Mouse (Mus musculus) ES-CJ7 (cell line): ENCODE data around the gene Prrc2b.

Source experiments
- DNase-seq: peaks from one replicate; pipeline ENCODE4 v3.0.0; 2011; ENCODE audit warnings: low read depth, low spot score

The Prrc2b gene

DNA sequence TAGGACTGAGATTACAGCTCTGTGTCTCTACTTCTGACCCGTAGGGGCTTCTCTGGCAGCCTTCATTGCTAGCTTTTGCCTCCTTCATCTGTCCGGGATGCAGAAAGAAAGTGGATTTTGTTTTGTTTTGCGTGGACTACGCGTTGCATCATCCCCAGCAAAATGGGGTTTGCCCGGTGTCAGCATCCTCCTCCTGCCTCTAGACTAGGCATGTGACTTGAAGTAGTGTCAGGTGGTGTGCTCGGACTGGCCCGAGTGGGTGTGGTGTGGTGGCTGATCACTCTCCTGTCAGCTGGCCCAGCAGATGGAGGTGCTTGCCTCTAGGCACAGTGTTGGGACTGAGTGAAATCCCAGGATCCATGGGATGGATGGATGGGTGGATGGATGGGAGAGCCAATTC lies 11.2 kb downstream of the Prrc2b start:
- peak; percentile 93 for DNase-seq

DNA sequence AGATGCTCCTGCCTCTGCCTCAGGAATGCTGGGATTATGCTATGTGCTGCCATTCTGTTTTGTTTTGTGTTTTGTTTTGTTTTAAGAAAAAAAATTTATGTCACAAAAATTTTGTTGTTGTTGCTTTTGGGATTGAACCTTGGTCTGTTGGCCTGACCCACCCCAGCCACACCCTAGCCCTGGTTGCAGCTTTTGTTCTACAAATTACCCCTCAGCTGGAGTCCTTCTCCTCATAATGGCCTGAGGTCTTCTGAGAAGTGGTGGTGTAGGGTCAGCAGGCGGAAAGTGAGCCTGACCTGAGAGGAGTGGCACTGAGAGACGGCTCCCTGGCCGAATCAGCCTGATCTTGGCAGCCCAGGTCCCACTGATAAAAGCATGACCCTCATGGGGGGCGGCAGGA lies 11.8 kb downstream of the Prrc2b start:
- peak; percentile 84 for DNase-seq

DNA sequence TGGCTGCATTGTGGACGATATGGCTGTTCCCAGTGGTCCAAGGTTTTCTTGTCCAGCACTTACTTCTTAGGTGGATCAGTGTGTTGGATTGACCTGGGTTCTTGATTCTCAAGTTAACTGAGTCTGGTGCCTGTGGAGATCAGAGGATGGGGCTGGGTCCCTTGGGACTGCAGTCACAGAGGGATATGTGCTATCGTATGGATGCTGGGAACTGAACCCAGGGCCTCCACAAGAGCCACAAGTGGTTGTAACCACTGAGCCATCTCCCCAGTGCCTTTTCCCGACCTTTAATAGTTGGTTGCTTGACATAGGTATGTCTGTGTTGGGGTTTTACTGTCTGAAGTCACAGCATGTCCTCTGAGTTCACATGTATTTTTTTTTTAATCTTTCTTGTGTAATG lies 12.2 kb downstream of the Prrc2b start:
- peak; percentile 50 for DNase-seq

DNA sequence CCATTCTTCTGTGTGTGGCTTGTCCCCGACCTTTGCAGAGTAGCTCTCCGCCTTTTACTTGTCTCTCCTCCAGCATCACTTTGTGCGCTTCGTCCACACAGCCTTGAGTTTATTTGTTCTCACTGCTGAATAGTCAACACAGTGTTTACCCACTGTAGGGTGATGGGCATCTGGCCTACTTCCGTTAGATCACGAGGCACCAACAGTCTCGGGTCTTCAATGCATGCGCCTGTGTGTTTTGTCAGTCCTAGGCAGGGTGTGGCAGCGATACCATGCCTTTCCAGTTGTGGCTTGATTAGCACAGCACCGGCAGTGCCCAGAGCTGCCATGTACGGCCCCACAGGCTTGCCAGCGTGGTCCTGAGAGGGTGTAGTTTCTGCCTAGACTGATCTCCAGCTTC lies 13.6 kb downstream of the Prrc2b start:
- peak; percentile 74 for DNase-seq

DNA sequence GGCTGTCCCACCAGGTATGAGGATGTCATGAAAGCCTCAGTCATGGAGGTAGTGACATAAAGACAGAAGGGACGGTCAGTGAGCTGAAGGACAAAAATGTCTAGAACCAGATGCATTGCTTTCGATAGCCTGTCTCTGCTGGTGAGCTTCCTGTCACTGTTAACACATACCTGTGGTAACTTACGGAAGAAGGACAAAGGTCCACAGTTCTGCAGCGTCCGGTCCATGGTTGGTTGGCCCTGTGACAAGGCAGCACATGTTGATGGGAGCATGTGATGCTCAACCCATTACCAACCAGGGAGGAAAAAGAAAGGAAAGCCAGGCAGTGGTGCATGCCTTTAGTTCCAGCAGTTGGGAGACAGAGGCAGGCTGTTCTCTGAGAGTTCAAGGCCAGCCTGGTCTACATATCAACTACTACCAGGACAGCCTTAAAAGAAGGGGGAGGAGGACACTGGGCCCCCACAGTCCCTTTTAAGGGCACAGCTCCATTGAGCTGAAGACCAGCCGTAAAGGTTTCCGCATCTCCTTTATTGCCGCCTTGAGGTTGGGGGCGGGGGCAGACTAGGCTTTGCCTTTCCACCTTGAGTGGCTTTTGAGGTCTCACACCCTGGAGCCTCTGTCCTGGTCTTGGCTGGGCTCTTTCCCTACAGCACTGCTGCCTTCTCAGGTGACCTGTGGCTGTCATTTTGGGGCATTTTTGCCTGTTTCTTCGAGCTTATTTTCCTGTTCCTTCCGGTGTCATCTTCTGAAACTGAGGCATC lies 14.3 kb downstream of the Prrc2b start:
- peak; percentile 72 for DNase-seq

DNA sequence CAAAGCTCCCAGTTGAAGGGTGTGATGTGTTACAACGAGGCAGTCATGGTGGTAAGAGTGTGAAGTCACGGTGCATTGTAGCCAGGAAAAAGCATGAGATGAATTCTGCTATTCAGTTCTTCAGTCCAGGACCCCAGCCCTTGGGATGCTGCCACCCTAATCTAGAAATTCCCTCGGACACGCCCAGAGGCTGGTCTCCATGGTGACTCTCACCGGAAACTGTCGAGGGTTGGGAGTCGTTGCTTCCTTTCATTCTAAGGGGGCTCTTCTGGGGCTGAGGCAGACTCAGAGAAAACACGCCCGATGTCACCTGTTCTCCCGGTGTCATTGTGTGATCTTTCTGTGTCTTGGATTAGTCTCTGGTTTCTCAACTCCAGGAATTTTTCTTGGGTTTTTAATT lies 15.7 kb downstream of the Prrc2b start:
- DNase-seq, result peak; percentile 86

DNA sequence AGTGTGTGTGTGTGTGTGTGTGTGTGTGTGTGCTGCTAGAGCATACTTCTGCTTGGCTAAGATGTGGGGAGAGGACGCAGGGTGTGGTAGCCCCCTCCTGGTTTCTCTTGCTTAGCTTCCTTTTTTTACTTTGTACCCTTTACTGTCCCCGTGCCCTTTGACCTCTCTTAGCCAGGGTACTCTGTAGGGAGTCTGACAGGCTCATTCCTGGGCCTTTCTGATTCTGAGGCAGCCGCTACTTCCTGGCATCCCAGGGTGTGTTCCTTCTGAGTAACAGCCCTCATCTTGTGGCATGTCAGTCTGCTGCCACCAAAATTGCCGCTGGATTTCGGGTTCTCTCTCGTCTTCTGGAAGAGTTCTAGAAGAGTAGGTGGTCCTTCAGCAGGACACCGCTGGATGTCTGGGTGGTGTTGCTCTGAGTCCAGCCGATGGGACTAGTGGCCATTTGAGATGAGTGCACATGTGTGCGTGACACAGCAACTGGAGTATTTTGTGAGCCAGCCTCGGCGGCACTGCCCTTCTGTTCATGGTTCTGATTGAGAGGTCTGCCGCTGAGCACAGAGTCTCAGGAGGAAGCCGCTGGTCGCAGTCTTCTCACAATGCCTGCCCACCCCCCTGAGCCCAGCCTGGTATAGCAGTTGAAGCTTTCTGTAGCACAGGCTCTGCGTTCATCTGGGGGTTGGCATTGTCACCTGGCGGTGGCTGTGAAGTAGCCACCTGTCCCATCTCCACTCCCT lies 16.3 kb downstream of the Prrc2b start:
- peak; percentile 86 for DNase-seq

DNA sequence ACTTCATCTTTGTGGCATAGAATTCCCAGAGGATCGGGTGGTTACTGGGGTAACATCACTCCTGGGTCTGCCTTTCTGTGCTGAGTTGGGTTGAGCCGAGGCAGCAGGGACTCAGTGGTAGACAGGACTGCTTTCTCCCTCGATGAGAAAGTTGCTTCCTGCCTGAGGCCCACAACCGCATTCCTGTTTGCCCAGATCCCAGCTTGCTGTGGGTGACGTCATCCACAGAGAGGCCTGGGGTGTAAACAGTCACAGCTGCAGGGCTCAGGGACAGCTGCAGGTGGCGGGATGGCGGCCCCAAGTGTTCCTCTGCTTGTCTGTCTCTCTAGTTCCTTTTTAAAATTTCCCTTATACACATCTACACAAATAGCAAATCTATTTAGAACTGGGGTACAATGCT lies 16.9 kb downstream of the Prrc2b start:
- DNase-seq, result peak; percentile 88

DNA sequence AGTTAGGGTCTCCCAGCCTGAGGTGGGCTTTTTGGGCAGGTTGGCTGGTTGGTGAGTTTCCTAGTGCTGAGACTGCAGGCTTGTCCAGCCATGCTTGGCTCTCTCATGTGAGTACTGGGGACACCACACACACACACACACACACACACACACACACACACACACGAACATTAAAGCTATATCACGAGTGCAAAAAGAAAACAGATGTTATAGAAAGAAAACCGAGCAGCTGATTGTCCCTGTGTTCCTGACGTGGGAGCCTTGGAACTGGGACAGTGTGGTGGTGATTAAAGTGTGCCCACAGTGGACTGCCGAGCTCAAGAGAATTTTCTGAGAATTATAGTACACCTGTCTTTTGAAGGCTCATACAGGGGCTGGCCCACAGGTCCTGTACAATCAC lies 18.4 kb downstream of the Prrc2b start:
- DNase-seq, result no peak

DNA sequence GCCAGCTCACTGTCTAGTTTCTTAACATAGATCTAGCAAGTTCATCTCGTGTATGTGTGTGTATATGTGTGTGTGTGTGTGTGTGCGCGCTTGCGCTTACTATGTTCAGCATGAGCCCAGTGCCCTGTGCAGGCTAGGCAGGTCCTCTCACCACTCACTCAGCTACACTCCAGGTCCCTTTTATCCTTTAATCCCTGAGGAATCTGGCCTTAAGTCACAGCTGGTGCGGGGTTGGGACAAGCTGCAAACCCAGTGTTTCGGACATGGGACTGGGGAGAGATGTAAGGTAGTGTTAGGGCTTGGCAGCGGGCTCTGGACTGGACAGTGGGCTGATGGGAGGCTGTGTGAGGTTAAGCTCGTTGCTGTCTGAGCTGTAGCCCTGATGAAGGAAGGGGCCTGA lies 19.1 kb downstream of the Prrc2b start:
- no peak for DNase-seq

DNA sequence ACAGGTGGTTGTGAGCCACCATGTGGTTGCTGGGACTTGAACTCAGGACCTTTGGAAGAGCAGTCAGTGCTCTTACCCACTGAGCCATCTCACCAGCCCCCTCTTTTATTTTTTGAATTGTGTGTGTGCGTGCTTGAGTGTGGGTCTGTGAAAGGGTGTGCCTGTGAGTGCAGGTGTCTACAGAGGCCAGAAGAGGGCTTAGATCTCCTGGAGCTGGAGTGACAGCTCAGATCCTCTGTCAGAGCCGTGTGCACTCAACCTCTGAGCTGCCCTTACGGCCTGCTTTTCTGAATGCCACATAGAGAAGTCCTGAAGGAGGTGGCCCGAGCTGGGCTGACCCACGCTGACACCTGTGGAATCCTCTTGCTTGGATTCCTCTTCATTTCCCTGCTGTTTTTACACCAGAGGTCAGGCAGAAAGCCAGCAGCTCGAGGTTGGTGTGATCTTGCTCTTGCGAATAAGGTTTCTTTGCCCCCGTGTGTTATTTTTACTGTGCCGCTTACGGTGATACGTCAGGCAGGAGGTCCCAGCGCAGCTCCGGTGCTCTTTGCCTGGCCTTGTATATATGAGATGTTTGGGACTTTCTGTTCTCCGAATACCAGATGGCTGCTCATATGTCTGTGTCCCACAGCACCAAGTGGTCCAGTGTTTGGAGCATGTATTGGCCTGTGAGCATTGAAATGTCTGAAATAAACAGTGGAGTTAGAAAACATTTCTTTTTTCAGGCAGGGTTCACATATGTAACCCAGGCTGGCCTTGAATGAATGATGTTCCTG lies 21.0 kb downstream of the Prrc2b start:
- DNase-seq, result peak; percentile 60

DNA sequence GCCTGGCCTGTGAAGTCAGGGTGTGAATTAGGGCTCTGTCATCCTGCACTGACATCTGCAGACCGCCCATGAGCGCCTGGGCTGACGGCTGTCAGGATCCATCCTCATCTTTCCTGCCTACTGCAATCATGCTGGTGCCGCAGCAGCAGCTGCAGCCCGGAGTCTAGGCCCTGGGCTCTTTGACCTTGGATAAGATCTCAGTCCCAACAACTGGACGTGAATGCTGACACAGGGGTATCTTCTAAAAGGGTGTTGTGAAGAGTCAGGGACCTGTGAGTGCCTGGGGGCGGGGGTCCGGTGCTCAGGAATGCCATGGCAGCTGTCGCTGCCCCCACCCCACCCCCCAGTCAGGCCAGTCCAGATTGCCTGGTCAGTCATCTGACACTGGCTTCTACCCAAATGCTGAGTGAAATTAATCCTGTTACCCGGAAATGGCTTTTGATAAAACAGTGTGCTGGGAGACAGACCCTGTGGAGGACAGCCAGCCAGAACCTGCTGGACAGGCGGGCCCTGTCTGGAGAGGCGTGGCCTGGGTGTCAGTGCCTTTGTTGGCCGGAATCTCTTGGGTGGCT lies 23.4 kb downstream of the Prrc2b start:
- DNase-seq, result peak; percentile 82

DNA sequence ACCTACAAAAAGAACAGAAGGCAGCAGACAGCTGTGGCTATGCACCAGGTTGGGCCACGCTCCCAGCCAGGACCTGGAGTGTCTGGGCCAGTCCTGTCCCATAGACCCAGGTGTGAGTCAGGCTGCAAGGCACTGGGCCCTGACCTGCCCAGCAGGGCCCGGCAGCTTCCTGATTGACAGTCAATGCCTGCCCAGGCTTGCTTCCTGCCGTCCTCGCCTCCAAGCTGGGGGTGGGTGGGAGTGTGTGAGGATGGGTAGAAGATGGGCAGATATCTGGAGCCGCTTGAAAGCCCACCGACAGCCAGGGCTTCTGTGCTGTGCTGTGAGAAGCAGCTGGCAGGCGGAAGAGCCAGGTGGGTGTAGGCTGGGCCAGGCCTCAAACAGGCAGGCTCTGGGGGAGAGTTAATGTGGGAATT lies 24.2 kb downstream of the Prrc2b start:
- DNase-seq, result no peak

DNA sequence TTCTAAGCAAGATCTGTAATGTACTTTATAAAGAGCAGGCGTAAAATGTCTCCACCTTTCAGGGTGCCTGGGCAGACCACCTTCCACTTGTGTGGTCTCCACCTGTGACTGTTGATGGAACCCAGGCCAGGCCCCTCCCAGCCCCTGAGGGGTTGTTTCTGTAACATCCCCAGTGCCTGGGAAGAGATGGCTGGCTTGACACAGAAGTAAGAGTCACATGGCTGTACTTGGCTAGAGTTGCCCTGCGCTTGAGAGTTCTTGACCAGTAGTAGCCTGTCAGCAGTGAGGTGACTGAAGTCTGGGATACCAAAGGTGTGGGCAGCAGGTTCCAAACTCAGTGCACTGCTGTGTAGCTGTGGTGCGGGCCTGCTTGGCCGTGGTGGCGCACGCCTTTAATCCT lies 24.6 kb downstream of the Prrc2b start:
- DNase-seq, result peak; percentile 79

DNA sequence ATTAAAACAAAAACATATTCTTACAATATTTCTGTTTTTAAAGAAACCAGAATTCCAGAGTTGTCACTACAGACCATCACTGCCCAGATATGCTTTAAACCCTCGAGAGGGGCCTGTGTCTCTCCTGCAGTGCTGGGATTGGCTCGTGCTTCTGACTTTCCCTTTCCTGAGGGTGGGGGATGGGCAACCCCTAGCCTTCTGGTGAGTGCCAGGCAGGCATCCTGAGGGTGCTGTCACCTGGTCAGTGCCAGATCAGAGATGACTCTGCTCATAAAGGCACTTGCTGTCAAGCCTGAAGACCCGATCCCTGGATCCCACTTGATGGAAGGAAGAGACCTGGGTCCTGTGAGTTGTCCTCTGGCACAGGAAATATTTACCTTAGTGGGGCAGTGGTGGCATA lies 26.0 kb downstream of the Prrc2b start:
- no peak for DNase-seq

DNA sequence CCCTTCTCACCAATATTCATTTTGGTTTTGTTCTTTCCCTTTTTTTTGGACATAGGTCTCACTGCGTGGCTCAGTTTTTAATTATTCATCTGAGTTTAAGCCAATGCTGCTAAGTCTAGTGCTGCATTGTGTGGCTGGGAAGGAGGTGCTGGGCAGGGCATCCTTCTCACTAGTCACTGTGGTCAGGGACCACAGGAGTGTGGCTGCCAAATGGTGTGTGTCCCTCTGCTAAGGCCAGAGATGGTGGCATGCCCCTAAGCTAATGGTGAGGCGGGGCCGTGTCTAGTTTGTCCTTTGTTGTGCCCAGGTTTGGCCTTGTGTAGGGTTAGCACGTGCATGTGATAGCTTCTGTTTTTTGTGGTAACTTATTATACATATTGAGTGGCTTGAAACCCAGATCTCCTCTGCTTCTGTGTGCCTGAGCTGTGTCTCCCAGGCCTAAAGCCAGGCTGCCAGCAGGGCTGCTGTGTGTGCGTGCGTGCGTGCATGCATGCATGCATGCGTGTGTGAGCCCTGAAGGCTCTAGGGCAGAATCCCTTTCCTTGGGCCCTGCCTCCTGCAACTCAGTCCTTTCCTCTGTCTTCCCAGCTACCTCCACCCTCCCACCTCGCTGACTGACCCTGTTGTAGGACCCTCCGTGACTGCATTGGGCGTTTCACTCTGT lies 26.6 kb downstream of the Prrc2b start:
- DNase-seq, result no peak

DNA sequence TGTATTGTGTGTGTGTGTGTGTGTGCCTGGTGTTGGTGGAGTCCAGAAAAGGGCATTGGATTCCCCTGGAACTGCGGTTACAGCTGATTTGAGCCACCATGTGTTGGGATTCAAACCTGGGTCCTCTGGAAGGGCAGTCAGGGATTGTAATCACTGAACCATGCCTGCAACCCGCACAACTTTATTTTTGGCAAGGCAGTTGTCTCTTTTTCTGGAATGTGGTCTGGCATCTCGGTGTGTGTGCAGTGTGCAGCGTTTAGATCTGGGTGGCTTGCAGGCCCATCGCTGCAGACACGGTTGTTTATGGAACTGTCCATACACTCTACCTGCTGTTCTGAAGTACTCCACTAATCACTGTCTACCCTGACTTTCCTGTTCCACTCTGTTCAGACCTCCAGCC lies 28.5 kb downstream of the Prrc2b start:
- no peak for DNase-seq

DNA sequence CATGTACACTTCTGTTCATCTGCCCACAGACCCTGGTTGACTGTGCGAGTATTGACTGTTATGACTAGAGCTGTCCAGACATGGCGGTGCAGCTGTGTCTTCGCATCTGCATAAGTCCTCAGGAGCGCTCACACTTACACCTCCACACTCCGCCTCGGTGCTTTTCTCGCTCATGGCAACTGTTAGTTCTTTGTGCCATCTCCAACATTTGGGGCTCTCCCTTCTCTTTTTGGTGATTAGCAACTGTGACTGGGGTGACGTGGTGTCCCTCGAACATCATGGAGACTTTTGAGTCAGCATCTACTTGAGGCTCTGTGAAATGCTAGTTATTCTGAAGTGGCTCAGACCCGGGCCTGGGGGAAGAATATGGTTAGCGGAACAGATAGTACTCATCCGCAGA lies 29.2 kb downstream of the Prrc2b start:
- DNase-seq, result no peak

DNA sequence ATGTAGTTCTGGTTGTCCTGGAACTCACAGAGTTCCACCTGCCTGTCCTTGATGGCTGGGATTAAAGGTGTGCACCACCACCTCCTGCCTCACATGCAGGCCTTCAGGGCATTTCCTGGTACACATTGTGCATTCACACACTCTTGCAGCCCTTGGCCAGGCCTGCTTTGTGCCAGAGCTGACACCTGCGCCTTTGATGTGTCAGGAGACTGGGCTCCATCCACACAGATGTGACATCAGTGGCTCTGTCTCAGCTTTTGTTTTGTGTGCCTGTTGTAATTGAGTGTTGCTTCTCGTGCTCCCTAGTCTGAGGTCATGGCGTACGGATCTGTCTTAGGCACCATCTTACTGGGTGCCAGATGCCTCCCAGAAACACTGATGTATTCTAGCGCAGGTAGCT lies 30.5 kb downstream of the Prrc2b start:
- DNase-seq, result no peak

DNA sequence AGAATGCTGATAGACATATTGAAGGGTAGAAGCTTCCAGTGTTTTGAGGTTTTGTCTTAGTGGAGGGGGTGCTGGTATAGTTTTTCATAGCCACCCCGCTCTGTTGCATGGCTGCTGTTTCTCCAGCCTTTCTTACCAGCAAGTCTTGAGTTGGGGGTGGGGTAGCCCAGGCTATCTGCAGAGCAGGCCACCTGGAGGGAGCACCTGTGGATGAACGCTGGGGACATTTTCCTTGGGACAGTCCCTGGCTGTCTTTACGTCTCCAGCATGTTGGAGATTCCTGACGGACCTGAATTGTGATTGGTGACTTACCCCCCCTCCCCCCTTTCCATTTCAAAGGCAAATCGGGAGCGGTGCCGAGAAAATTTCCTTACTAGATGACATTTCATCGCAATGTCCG lies 31.2 kb downstream of the Prrc2b start:
- DNase-seq, result no peak

DNA sequence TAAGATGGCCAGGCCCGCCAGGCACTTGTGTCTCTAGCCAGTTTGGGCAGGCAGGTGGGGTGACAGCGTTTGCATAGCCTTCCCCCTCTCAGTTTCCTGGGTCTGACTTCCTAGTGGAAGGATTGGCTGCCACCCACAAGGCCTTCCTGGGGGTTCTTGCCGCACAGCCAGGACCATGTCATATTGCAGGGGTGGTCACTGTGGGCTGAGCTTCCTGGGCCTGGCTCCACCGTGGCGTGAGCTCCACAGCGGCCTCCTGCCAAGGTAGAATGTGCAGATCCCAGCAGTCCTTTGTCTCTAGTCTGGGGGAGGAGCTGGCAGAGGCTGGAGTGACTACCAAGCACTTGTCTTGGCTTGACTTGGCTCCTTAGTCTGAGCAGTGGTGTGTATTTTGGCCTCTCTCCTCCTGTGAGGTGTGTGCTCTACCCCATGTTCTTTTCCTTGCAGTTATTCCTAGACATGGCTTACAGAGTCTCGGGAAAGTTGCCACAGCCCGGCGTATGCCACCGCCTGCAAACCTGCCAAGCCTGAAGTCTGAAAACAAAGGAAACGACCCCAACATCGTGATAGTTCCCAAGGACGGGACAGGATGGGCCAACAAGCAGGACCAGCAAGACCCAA lies 31.9 kb downstream of the Prrc2b start:
- peak; percentile 63 for DNase-seq
